ENCODE assay signal across 10 mouse cellular contexts in genomic region chr3:31166365-31166871, GRCm38 (mm10). TPM values are rescaled to one million over a fixed set of nuclear protein-coding genes. Genes with fewer than 3 reads are reported as not detected.
DNase-seq lines count a peak whose midpoint lies in the region; ATAC-seq and TF ChIP-seq lines count a peak whose summit lies in the region.
"Had no signal": no experiment of that assay in that cellular context is flagged by ENCODE, and none has a peak within 500 bp of the region (broad histone marks: within the 10 kb centered on the region; RNA-seq: fewer than 3 reads in every experiment).

No protein-coding gene starts in this region.

- no peak overlapping the region for H3K27ac ChIP-seq in embryonic facial prominence, embryonic 11.5 days (replicated peaks; ENCODE audit: low read depth, low read length)
- H3K27ac ChIP-seq in embryonic facial prominence, embryonic 10.5 days (replicated peaks) = no peak overlapping the region
- no peak overlapping the region; the same call in 1 of the 2 replicates for H3K27ac ChIP-seq in stomach, embryonic 16.5 days (ENCODE audit: low read length)

- no peaks in the 10 kb centered on the region for H3K4me1 ChIP-seq in embryonic facial prominence, embryonic 11.5 days (ENCODE audit: control insufficient read depth, insufficient read depth, low read length)
- H3K4me1 ChIP-seq in embryonic facial prominence, embryonic 10.5 days = peaks cover 16% of the 10 kb centered on the region
- H3K4me1 ChIP-seq in lung, adult 2 months (ENCODE audit: control insufficient read depth, insufficient read depth, low read length) = no peaks in the 10 kb centered on the region
- H3K4me1 ChIP-seq in stomach, embryonic 16.5 days (ENCODE audit: control insufficient read depth, insufficient read depth, low read length) = no peaks in the 10 kb centered on the region; the same call in 1 of the 2 replicates

- H3K4me2 ChIP-seq in embryonic facial prominence, embryonic 11.5 days (ENCODE audit: low read depth, low read length) = no peak overlapping the region
- H3K4me2 ChIP-seq in stomach, embryonic 16.5 days (ENCODE audit: low read depth, low read length) = no peak overlapping the region

- no peak overlapping the region for H3K4me3 ChIP-seq in embryonic facial prominence, embryonic 11.5 days (ENCODE audit: low read depth, low read length)
- H3K4me3 ChIP-seq in embryonic facial prominence, embryonic 10.5 days = no peak overlapping the region
- no peak overlapping the region for H3K4me3 ChIP-seq in lung, adult 2 months (replicated peaks; ENCODE audit: extremely low read depth, low read depth, low read length)
- H3K4me3 ChIP-seq in stomach, embryonic 16.5 days (replicated peaks; ENCODE audit: low read length) = no peak overlapping the region

- no peaks in the 10 kb centered on the region for H3K36me3 ChIP-seq in embryonic facial prominence, embryonic 11.5 days (replicated peaks; ENCODE audit: control insufficient read depth, insufficient read depth, low read depth, low read length)
- no peaks in the 10 kb centered on the region for H3K36me3 ChIP-seq in embryonic facial prominence, embryonic 10.5 days (replicated peaks)
- H3K36me3 ChIP-seq in stomach, embryonic 16.5 days (ENCODE audit: control insufficient read depth, insufficient read depth, low read length) = no peaks in the 10 kb centered on the region

- peak; percentile 77 for ATAC-seq in embryonic facial prominence, embryonic 11.5 days (replicated peaks; ENCODE audit: insufficient number of reproducible peaks, low FRiP score, low TSS enrichment, low read depth)
- peak; percentile 62; the same call in 1 of the 2 replicates for ATAC-seq in stomach, embryonic 16.5 days (ENCODE audit: insufficient read depth, low FRiP score)

- H3K27me3 ChIP-seq in embryonic facial prominence, embryonic 11.5 days (ENCODE audit: control insufficient read depth, insufficient read depth, low read length) = no peaks in the 10 kb centered on the region
- no peaks in the 10 kb centered on the region for H3K27me3 ChIP-seq in embryonic facial prominence, embryonic 10.5 days (replicated peaks; ENCODE audit: low read depth, poor library complexity, severe bottlenecking)
- no peaks in the 10 kb centered on the region for H3K27me3 ChIP-seq in stomach, embryonic 16.5 days (ENCODE audit: control insufficient read depth, insufficient read depth, low read length)

- H3K9ac ChIP-seq in embryonic facial prominence, embryonic 11.5 days (replicated peaks; ENCODE audit: low read length) = no peak overlapping the region
- H3K9ac ChIP-seq in stomach, embryonic 16.5 days (ENCODE audit: low read length) = no peak overlapping the region

- no peaks in the 10 kb centered on the region for H3K9me3 ChIP-seq in embryonic facial prominence, embryonic 11.5 days (replicated peaks; ENCODE audit: control insufficient read depth, low read length)
- no peaks in the 10 kb centered on the region for H3K9me3 ChIP-seq in embryonic facial prominence, embryonic 10.5 days
- no peaks in the 10 kb centered on the region for H3K9me3 ChIP-seq in stomach, embryonic 16.5 days (replicated peaks; ENCODE audit: control insufficient read depth, low read length)

- no peak for DNase-seq in embryonic facial prominence, embryonic 11.5 days (ENCODE audit: low spot score)
- DNase-seq in embryonic facial prominence, embryonic 10.5 days (ENCODE audit: low spot score) = no peak
- DNase-seq in lung, postnatal 10 days = peak; percentile 18
- DNase-seq in lung, adult 2 months = no peak
- peak; percentile 28 to 41 for DNase-seq in layer of hippocampus, postnatal 10 days (ENCODE audit: low spot score in 2 of 2)
- no peak for DNase-seq in c-Kit-positive CD71-positive TER-119-positive erythroid progenitor cells, embryonic 14.5 days (ENCODE audit: low spot score)
- no peak for DNase-seq in cerebellum, adult 9-10 months

- TF ChIP-seq POLR2A in lung, adult 2 months (IDR thresholded peaks at IDR 0.05; ENCODE audit: borderline replicate concordance, extremely low read depth, low read depth, low read length) = no peak

- TF ChIP-seq CTCF in lung, adult 2 months (IDR thresholded peaks at IDR 0.05; ENCODE audit: insufficient read depth, low read length) = no peak

- WGBS in embryonic facial prominence, embryonic 11.5 days = 48% methylated on average over 12 of the region's 12 CpGs
- WGBS in embryonic facial prominence, embryonic 10.5 days = 44% methylated on average over 12 of the region's 12 CpGs
- 57% methylated on average over 12 of the region's 12 CpGs for WGBS in lung, adult 2 months
- WGBS in stomach, embryonic 16.5 days = 54% methylated on average over 12 of the region's 12 CpGs

RNA-seq across cellular contexts. Expression of gene Cldn11, which starts 16.7 kb away (rescaled TPM):
- 28.3 and 36.7 TPM in 2 replicates for polyA plus RNA-seq in embryonic facial prominence, embryonic 11.5 days (2014; fragmentation: Nextera tagmentation; extraction: Ambion mirVana)
- 11.2 and 19.4 TPM in 2 replicates for polyA plus RNA-seq in embryonic facial prominence, embryonic 10.5 days (2016; fragmentation: Nextera tagmentation; extraction: Ambion mirVana)
- 0.80 and 1.3 TPM in 2 replicates for polyA plus RNA-seq in lung, adult 2 months (2012; rRNA removed)
- 10 to 100 TPM; 22.5 to 24.5 TPM for total RNA-seq in layer of hippocampus, postnatal 10 days (2021)
- 3.3 and 4.2 TPM in 2 replicates for polyA plus RNA-seq in stomach, embryonic 16.5 days (2015; fragmentation: Nextera tagmentation; extraction: Ambion mirVana)
- total RNA-seq: neutrophil, adult 5-6 weeks had no signal
- polyA plus RNA-seq: C2C12 had no signal

Comparison
In these comparisons a context has a peak if more than half of its experiments do, and no peak if none do; other contexts are left out.
1. DNase-seq: peak in lung, postnatal 10 days (single experiment) and layer of hippocampus, postnatal 10 days (2 of 2); none in embryonic facial prominence, embryonic 11.5 days (single experiment), embryonic facial prominence, embryonic 10.5 days (single experiment), lung, adult 2 months (single experiment), c-Kit-positive CD71-positive TER-119-positive erythroid progenitor cells, embryonic 14.5 days (single experiment) and cerebellum, adult 9-10 months (single experiment).